Mouse (Mus musculus) telencephalon, adult 2 months (tissue): ENCODE measurements around the gene Trim75.

Source experiments
- DNase-seq: peaks from one replicate; pipeline ENCODE4 v3.0.0-alpha.2; 2011; ENCODE audit warnings: low read depth, low spot score

Gene Trim75

GRCm38 (mm10) chr8:64944831-64945230 lies 42.8 kb downstream of the Trim75 start:
- no peak for DNase-seq

- DNase-seq, result peak; percentile 45
Observed at GRCm38 (mm10) chr8:64942946-64943345, 44.7 kb downstream of the Trim75 start.

GRCm38 (mm10) chr8:64941495-64941894 lies 46.1 kb downstream of the Trim75 start:
- peak; percentile 60 for DNase-seq

GRCm38 (mm10) chr8:64941019-64941418 lies 46.6 kb downstream of the Trim75 start:
- DNase-seq, result no peak

DNA sequence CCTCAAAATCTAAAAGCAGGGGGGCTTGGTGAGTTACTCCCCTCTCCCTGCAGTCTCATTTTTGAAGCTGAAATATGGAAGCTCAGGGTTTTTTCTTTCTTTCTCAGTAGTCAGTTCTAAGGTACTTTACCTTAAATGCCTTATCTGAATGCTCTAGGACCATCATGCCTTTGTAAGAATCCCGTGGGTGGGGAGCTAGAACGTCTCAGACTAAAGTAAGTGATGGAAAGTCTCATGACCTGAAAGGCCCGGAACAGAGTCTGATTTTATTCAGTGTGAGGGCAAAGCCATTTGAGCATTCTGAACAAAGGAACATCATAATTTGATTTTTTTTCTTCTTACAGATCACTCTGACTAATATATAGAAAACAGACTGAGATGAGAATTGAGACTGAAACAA lies 52.6 kb downstream of the Trim75 start:
- DNase-seq, result no peak
